Mouse (Mus musculus): ENCODE data around the gene Cdx4.

DNA sequence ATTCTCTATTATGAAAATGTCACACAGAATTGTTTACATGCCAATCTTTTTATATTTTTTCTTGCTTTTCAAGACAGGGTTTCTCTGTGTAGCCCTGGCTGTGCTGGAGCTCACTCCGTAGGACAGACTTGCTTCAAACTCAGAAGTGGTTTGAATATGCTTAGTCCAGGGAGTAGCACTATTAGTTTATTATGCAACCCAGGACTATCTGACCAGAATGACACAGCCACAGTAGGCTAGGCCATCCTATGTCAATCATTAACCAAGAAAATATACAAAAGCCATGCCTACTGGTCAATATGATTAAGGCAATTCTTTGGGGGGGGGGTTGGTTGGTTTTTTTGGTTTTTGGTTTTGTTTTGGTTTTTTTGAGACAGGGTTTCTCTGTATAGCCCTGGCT is 12.9 kb upstream of the Cdx4 start:
- TF ChIP-seq CTCF (IDR thresholded peaks at IDR 0.05; ENCODE audit: low read depth) (no peak), EP300 (IDR thresholded peaks at IDR 0.05; ENCODE audit: low read depth) (no peak)
